8 mouse cellular contexts compared by ENCODE assay signal in the genomic region with DNA sequence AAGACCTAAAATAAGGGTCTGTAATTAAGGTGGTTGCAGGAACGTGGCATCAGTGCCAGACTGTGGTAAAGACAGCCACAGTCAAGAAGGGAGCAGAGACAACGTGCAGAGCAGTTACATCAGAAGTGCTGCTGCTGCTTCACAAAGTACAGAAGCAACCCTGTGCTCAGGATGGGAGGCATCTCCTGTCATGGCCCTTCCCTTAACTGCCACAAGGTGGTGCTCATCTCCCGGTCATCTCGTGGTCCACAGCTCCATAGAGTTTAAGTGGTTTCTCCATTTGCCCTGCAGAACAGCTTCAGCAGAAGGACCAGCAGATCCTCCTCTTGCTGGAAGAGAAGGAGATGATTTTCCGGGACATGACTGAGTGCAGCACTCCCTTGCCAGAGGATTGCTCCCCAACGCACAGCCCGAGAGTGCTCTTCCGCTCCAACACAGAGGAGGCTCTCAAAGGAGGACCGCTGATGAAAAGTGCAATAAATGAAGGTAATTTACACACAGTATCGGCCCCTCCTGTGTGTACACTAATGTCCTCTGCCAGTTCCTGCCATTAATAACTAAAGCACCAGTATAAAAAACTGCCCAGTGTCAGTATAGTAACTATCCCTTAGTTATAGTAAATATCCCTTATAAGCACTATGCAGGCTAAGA.
DNase-seq lines count a peak whose midpoint lies in the region; ATAC-seq and TF ChIP-seq lines count a peak whose summit lies in the region.

No protein-coding gene starts in this region.

- no peak overlapping the region for H3K27ac ChIP-seq in bone marrow macrophage, adult 2 months (ENCODE audit: insufficient read depth, low read depth, low read length)
- no peak overlapping the region for H3K27ac ChIP-seq in heart, embryonic 16.5 days (ENCODE audit: low read length)
- no peak overlapping the region for H3K27ac ChIP-seq in liver, embryonic 14.5 days
- H3K27ac ChIP-seq in neural tube, embryonic 11.5 days (ENCODE audit: low read depth, low read length), result no peak overlapping the region
- H3K27ac ChIP-seq in testis, adult 2 months (ENCODE audit: control insufficient read depth, insufficient read depth, low read depth, low read length), result no peak overlapping the region

- 58% methylated on average over 10 of the region's 10 CpGs for WGBS in heart, embryonic 16.5 days
- 58% methylated on average over 10 of the region's 10 CpGs for WGBS in liver, embryonic 14.5 days (ENCODE audit: insufficient replicate concordance)
- WGBS in neural tube, embryonic 11.5 days, result 52% methylated on average over 10 of the region's 10 CpGs

- peak; percentile 90 for ATAC-seq in CD4-positive, CD25-positive, alpha-beta regulatory T cell, adult 4 months
- peak; percentile 84 for ATAC-seq in erythroid progenitor cell, adult 5-6 weeks (replicated peaks; ENCODE audit: low FRiP score, poor library complexity, severe bottlenecking)
- ATAC-seq in heart, embryonic 16.5 days (replicated peaks; ENCODE audit: extremely low read depth, insufficient read depth, low FRiP score), result peak; percentile 85
- peak; percentile 66 for ATAC-seq in liver, embryonic 14.5 days (ENCODE audit: insufficient read depth)
- ATAC-seq in neural tube, embryonic 11.5 days (ENCODE audit: insufficient read depth, low FRiP score, low TSS enrichment), result peak; percentile 41; the same call in 1 of the 2 replicates

- peaks cover 53% of the 10 kb centered on the region for H3K36me3 ChIP-seq in heart, embryonic 16.5 days (ENCODE audit: control insufficient read depth, insufficient read depth)
- H3K36me3 ChIP-seq in liver, embryonic 14.5 days (replicated peaks; ENCODE audit: control insufficient read depth, insufficient read depth, low read depth), result peaks cover 81% of the 10 kb centered on the region
- no peaks in the 10 kb centered on the region; the same call in none of the 2 replicates for H3K36me3 ChIP-seq in neural tube, embryonic 11.5 days (ENCODE audit: control insufficient read depth, insufficient read depth, low read length)
- H3K36me3 ChIP-seq in testis, adult 2 months (ENCODE audit: control insufficient read depth, insufficient read depth, low read length), result no peaks in the 10 kb centered on the region; the same call in 1 of the 2 replicates

- TF ChIP-seq POLR2A in bone marrow macrophage, adult 2 months (IDR thresholded peaks at IDR 0.05; ENCODE audit: borderline replicate concordance, low read depth, low read length), result no peak
- no peak for TF ChIP-seq POLR2A in testis, adult 2 months (IDR thresholded peaks at IDR 0.05; ENCODE audit: control insufficient read depth, low read depth, low read length)

- H3K9ac ChIP-seq in heart, embryonic 16.5 days (ENCODE audit: low read length), result no peak overlapping the region
- no peak overlapping the region for H3K9ac ChIP-seq in liver, embryonic 14.5 days (replicated peaks)
- H3K9ac ChIP-seq in neural tube, embryonic 11.5 days (ENCODE audit: low read length), result no peak overlapping the region

- no peak for TF ChIP-seq EP300 in liver, embryonic 14.5 days (IDR thresholded peaks at IDR 0.05; ENCODE audit: low read depth)

- no peak overlapping the region for H3K4me3 ChIP-seq in bone marrow macrophage, adult 2 months (ENCODE audit: insufficient read depth, low read length)
- H3K4me3 ChIP-seq in heart, embryonic 16.5 days (ENCODE audit: low read length), result no peak overlapping the region
- H3K4me3 ChIP-seq in liver, embryonic 14.5 days (ENCODE audit: insufficient read depth in 1 of 2, low read depth in 2 of 2, low read length in 2 of 2), result no peak overlapping the region
- no peak overlapping the region for H3K4me3 ChIP-seq in neural tube, embryonic 11.5 days (ENCODE audit: low read depth, low read length)
- no peak overlapping the region for H3K4me3 ChIP-seq in testis, adult 2 months (ENCODE audit: control insufficient read depth, low read depth, low read length)

- no peak overlapping the region for H3K4me2 ChIP-seq in heart, embryonic 16.5 days (ENCODE audit: low read depth, low read length)
- no peak overlapping the region for H3K4me2 ChIP-seq in liver, embryonic 14.5 days (ENCODE audit: low read depth)
- no peak overlapping the region for H3K4me2 ChIP-seq in neural tube, embryonic 11.5 days (ENCODE audit: low read depth)

- no peaks in the 10 kb centered on the region for H3K4me1 ChIP-seq in bone marrow macrophage, adult 2 months (ENCODE audit: control insufficient read depth, insufficient read depth, low read length)
- H3K4me1 ChIP-seq in heart, embryonic 16.5 days (ENCODE audit: control insufficient read depth, insufficient read depth, low read length), result no peaks in the 10 kb centered on the region
- H3K4me1 ChIP-seq in liver, embryonic 14.5 days (replicated peaks; ENCODE audit: control insufficient read depth in 2 of 2, insufficient read depth in 2 of 2, low read length in 1 of 2), result no peaks in the 10 kb centered on the region
- H3K4me1 ChIP-seq in neural tube, embryonic 11.5 days (ENCODE audit: control insufficient read depth, insufficient read depth, low read length), result no peaks in the 10 kb centered on the region
- no peaks in the 10 kb centered on the region for H3K4me1 ChIP-seq in testis, adult 2 months (ENCODE audit: control insufficient read depth, insufficient read depth, low read length)

- DNase-seq in kidney, postnatal 14 days, result peak; percentile 70
- DNase-seq in liver, embryonic 14.5 days (ENCODE audit: low read depth in 3 of 3, low spot score in 3 of 3), result peak; percentile 32 to 47 (median 46)
- DNase-seq in neural tube, embryonic 11.5 days (ENCODE audit: low spot score), result peak; percentile 74

- H3K27me3 ChIP-seq in heart, embryonic 16.5 days (ENCODE audit: control insufficient read depth, insufficient read depth, low read length), result no peaks in the 10 kb centered on the region
- no peaks in the 10 kb centered on the region for H3K27me3 ChIP-seq in liver, embryonic 14.5 days (ENCODE audit: control insufficient read depth, insufficient read depth, low read length)
- no peaks in the 10 kb centered on the region for H3K27me3 ChIP-seq in neural tube, embryonic 11.5 days (ENCODE audit: control insufficient read depth, insufficient read depth, low read length)
- H3K27me3 ChIP-seq in testis, adult 2 months (ENCODE audit: control insufficient read depth, insufficient read depth, low read length), result no peaks in the 10 kb centered on the region

- peak; percentile 63 for TF ChIP-seq CTCF in bone marrow macrophage, adult 2 months (IDR thresholded peaks at IDR 0.05; ENCODE audit: low read depth, low read length)
- TF ChIP-seq CTCF in liver, embryonic 14.5 days (IDR thresholded peaks at IDR 0.05; ENCODE audit: low read depth), result peak; percentile 95
- peak; percentile 83; the same call in 1 of the 2 replicates for TF ChIP-seq CTCF in testis, adult 2 months (IDR thresholded peaks at IDR 0.05; ENCODE audit: control insufficient read depth, insufficient read depth, insufficient replicate concordance, low read depth, low read length)

- no peaks in the 10 kb centered on the region for H3K9me3 ChIP-seq in heart, embryonic 16.5 days (replicated peaks; ENCODE audit: control insufficient read depth, low read length)
- H3K9me3 ChIP-seq in liver, embryonic 14.5 days (ENCODE audit: control insufficient read depth, low read length), result no peaks in the 10 kb centered on the region
- no peaks in the 10 kb centered on the region for H3K9me3 ChIP-seq in neural tube, embryonic 11.5 days (ENCODE audit: control insufficient read depth, low read length)
